Mouse (Mus musculus) retina, postnatal 7 days (tissue): ENCODE results near the gene Gm5592.
"Not testable (repeated sequence)": the region's sequence is repeated elsewhere in the genome, so short reads cannot be mapped to it uniquely, and the experiment has no call there.

ENCODE experiments used
- DNase-seq: peaks from one replicate; pipeline ENCODE4 v3.0.0-alpha.2; 2012; ENCODE audit warnings: low read depth, low spot score

The Gm5592 gene

GRCm38 (mm10) chr7:41153541-41153940, at the start of gene Gm5592:
Gene Gm5592 (plus strand): TSS chr7:41153841.
- DNase-seq, result not testable (repeated sequence)

GRCm38 (mm10) chr7:41155806-41156205, 2.2 kb downstream of the Gm5592 start:
- DNase-seq, result not testable (repeated sequence)

- not testable (repeated sequence) for DNase-seq
Measured at GRCm38 (mm10) chr7:41157879-41158278, 4.2 kb downstream of the Gm5592 start.

GRCm38 (mm10) chr7:41158562-41158961, 4.9 kb downstream of the Gm5592 start:
- DNase-seq, result not testable (repeated sequence)

- DNase-seq, result no peak
Measured at GRCm38 (mm10) chr7:41193671-41194070, 40.0 kb downstream of the Gm5592 start.
